Mouse (Mus musculus) forebrain, embryonic 16.5 days (tissue): ENCODE results near the gene Tmem214. TPM values are rescaled to one million over a fixed set of nuclear protein-coding genes. Genes with fewer than 3 reads are reported as not detected.

ENCODE experiments used
- ATAC-seq: fragments of 200-750 bp; cut with Nextera tagmentation; 2 replicates; pipeline ENCODE4 v1.8.0; 2017; ENCODE audit warnings: mild to moderate bottlenecking, moderate library complexity
- H3K27ac ChIP-seq: fragments of 300-500 bp; sonication (generic); 2 replicates; pipeline ENCODE4 v1.5.1; 2014; ENCODE audit warnings: low read length, control low read depth
- H3K27me3 ChIP-seq: fragments of 300-500 bp; sonication (generic); replicated peaks from 2 replicates; pipeline ENCODE4 v1.6.1; 2014; ENCODE audit warnings: low read length; ENCODE audit not compliant: control insufficient read depth, insufficient read depth
- H3K36me3 ChIP-seq: fragments of 300-500 bp; sonication (generic); 2 replicates; pipeline ENCODE4 v1.6.1; 2014; ENCODE audit not compliant: control insufficient read depth, insufficient read depth
- H3K4me1 ChIP-seq: fragments of 300-500 bp; sonication (generic); replicated peaks from 2 replicates; pipeline ENCODE4 v1.6.1; 2014; ENCODE audit warnings: low read length; ENCODE audit not compliant: control insufficient read depth, insufficient read depth
- H3K4me2 ChIP-seq: fragments of 300-500 bp; sonication (generic); 2 replicates; pipeline ENCODE4 v1.6.1; 2014; ENCODE audit warnings: mild to moderate bottlenecking, low read length, control low read depth
- H3K4me3 ChIP-seq: fragments of 300-500 bp; sonication (generic); replicated peaks from 2 replicates; pipeline ENCODE4 v1.5.1; 2014; ENCODE audit warnings: mild to moderate bottlenecking, low read length, control low read depth
- H3K9ac ChIP-seq: fragments of 300-500 bp; sonication (generic); replicated peaks from 2 replicates; pipeline ENCODE4 v1.6.1; 2014; ENCODE audit warnings: low read depth, low read length, control low read depth
- H3K9me3 ChIP-seq: fragments of 300-500 bp; sonication (generic); 2 replicates; pipeline ENCODE4 v1.6.1; 2016; ENCODE audit warnings: low read length; ENCODE audit not compliant: control insufficient read depth
- WGBS: fragments of 180-500 bp; shearing (Covaris S2); extraction: QIAGEN DNeasy Blood & Tissue Kit; methylation state at CpG from one replicate; pipeline ENCODE4 v1.1.7; 2014; 5-methylcytosine and 5-hydroxymethylcytosine counted together
- polyA plus RNA-seq: library from polyadenylated mRNA; unstranded; fragments of >200 nt; fragmentation: Nextera tagmentation; extraction: Ambion mirVana; gene quantifications from 2 replicates; pipeline ENCODE4 v1.2.1, GENCODE M21; 2015

Gene Tmem214
- polyA plus RNA-seq, 1 experiment from 2014 or later: 50.6 TPM

DNA sequence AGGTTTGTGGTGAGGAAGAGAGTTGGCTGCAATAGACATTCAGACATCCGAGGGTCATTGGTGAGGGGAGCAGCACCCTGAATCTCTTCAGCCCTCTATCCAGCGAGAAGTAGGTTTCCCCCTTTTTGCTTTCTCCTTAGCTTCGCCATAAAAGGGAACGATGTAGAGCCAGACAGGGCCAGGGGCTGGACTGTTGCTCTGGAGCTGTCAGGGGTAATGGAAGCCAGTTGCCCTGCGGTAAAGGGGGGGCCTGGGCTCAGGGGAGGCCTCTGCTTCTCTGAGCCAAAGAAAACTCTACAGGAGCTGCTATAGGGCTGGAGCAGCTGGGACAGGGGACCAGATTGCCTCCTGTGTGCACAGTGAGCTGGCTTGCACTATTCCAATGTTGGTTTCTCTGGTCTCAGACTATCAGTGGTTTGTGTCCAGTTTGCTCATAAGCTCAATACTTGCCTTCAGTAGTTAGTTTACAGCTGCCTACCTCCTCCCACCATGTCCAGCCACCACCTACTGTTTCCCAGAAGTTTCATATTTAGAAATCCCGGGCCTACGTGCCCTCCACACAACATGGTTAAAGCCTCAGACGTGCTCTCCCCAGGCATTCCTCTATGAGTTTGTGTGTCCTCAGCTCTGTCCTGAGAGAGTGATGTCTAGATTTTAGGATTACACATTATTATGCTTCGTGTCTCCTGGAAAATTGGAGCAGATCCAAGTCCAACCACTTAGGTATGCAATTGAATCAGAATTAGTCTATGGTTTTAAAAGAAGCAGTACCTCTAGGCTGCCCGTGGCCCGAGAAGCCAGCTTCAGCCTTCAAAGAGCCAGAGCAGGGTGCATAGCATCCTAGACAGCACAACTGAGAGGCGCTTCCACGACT is 40.9 kb downstream of the Tmem214 start:
- 55% methylated on average over 13 of the region's 13 CpGs for WGBS
- H3K9me3 ChIP-seq: no peaks in the 10 kb centered on the region
- ATAC-seq: no peak
- H3K36me3 ChIP-seq: peaks cover 6% of the 10 kb centered on the region
- H3K27ac ChIP-seq: no peak overlapping the region
- H3K27me3 ChIP-seq: no peaks in the 10 kb centered on the region
- H3K4me1 ChIP-seq: peaks cover 30% of the 10 kb centered on the region
- peak overlapping the region; percentile 88; the same call in 1 of the 2 replicates for H3K4me3 ChIP-seq
- H3K9ac ChIP-seq: peak overlapping the region; percentile 80
- H3K4me2 ChIP-seq: peak overlapping the region; percentile 97

DNA sequence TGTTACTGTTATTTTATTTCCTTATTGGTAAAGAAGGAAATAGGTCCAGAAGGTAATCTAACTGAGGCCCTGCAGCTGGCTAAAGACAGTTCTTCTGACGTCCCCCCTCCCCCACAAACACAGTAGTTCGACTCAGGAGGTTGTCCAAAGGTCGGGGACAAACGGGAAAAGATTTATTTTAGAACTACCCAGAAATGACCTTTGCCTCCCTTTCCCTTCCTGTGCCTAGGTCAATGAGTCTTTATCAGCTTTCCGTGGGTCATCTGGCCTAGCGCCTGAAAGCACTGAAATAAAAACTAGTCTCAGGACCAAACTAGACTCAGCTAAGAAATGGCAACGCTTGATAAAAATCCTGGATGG is 41.5 kb downstream of the Tmem214 start:
- peaks cover 4% of the 10 kb centered on the region for H3K36me3 ChIP-seq
- WGBS: 66% methylated on average over 7 of the region's 7 CpGs
- no peak for ATAC-seq
- no peak overlapping the region for H3K9ac ChIP-seq
- H3K9me3 ChIP-seq: no peaks in the 10 kb centered on the region
- H3K4me1 ChIP-seq: peaks cover 30% of the 10 kb centered on the region
- no peak overlapping the region for H3K4me3 ChIP-seq
- H3K27ac ChIP-seq: no peak overlapping the region
- no peak overlapping the region for H3K4me2 ChIP-seq
- H3K27me3 ChIP-seq: no peaks in the 10 kb centered on the region

DNA sequence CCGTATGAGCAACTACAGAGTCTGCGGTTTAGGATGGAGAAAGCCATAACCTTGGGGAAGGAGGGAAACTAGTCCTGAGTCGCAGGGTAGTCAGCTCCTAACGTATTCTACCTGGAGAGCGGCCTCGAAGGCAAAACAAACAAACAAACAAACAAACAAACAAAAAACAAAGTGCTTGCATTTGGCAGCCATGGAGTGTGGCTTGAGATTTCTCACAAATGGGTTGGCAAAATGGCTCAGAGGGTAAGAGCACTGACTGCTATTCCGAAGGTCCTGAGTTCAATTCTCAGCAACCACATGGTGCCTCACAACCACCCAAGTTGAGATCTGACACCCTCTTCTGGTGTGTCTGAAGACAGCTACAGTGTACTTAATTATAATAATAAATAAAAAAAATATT is 42.1 kb downstream of the Tmem214 start:
- 88% methylated on average over 7 of the region's 7 CpGs for WGBS
- H3K9ac ChIP-seq: no peak overlapping the region
- H3K4me1 ChIP-seq: peaks cover 30% of the 10 kb centered on the region
- no peaks in the 10 kb centered on the region for H3K9me3 ChIP-seq
- H3K4me2 ChIP-seq: no peak overlapping the region
- no peak overlapping the region for H3K27ac ChIP-seq
- H3K36me3 ChIP-seq: no peaks in the 10 kb centered on the region
- no peak for ATAC-seq
- H3K4me3 ChIP-seq: no peak overlapping the region
- no peaks in the 10 kb centered on the region for H3K27me3 ChIP-seq

DNA sequence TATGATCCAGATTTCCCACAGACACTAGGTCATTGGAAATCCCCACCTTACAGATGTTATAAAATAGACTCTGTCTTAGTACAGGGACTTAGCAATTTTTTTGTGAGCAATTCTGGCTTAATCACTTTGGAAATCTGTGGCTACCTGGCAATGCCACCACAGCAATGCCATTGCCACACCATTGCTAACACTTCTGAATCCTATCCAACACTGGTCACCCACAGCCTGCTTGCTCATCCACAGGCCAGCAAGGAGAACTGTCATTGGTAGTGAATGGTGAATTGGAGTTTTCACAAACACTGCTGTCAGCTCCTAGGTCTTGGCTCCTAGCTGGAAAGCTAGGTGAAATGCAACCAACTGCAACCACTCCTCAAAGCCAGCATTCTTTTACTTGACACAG is 42.7 kb downstream of the Tmem214 start:
- no peak overlapping the region for H3K9ac ChIP-seq
- no peak for ATAC-seq
- no peaks in the 10 kb centered on the region for H3K27me3 ChIP-seq
- H3K36me3 ChIP-seq: no peaks in the 10 kb centered on the region
- H3K27ac ChIP-seq: no peak overlapping the region
- no peak overlapping the region for H3K4me2 ChIP-seq
- H3K4me1 ChIP-seq: peaks cover 28% of the 10 kb centered on the region
- no peaks in the 10 kb centered on the region for H3K9me3 ChIP-seq
- no peak overlapping the region for H3K4me3 ChIP-seq

DNA sequence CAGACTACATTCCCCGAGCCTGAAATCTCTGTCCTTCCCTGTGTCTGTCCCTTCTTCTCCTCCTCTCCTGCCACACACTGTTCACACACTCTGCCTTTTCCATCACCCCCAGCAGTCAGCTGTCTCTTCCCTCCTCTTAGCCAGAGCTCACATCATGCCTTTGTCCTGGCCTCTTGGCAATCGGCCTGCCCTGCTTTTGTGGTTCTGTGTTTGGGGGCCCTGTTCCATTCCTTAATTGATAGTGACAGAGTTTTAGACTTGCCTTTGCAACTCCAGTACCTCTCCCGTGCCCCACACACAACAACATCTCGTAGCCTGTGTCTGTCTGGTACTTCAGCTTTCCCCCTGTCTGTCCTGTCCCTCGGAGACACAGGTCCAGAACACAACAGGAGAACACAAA is 44.3 kb downstream of the Tmem214 start:
- no peaks in the 10 kb centered on the region for H3K9me3 ChIP-seq
- peak overlapping the region; percentile 17; the same call in 1 of the 2 replicates for H3K27ac ChIP-seq
- no peak for ATAC-seq
- WGBS: 36% methylated on average over 5 of the region's 5 CpGs
- H3K4me1 ChIP-seq: peaks cover 20% of the 10 kb centered on the region
- no peaks in the 10 kb centered on the region for H3K27me3 ChIP-seq
- H3K9ac ChIP-seq: no peak overlapping the region
- H3K4me3 ChIP-seq: no peak overlapping the region
- H3K36me3 ChIP-seq: no peaks in the 10 kb centered on the region
- no peak overlapping the region for H3K4me2 ChIP-seq

DNA sequence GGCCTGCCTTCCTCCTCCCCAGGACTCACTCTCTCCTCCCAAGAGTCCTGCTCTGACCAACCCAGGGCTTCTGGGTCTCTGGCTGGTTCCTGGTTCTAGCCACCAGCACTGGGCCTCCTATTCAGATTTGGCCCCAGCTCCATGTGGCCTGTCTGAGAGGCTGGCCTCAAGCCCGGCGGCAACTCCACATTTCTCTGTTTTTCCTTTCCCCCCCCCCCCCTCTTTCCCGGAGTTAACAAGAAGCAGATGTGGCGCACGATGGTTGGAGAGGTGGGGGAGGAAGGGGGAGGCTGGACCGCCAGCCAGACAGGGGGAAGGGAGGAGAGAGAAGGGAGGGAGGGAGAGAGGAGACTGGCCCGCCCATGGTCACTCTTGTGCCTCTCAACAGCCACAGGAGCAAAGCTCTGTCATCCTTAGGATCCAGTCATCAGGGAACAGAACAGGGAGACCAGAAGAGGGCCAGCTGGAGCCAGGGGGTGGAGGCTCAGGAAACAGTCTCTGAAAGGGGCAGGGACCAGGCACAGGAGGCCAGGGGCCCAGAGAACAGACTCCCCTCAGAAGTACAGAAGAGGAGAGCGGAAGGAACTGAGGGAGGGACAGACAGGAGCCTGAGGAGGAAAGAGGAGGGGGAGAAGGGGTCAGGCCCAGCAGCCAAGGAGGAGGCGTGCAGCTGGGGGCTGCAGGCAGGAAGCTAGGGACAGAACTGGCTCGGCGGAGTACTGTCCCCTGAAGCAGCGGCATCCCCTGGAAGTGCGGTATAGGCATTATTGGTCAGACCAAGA is 45.4 kb downstream of the Tmem214 start, which contains the start of gene Emilin1:
Gene Emilin1 (plus strand): TSS at position 343 of the 782 bp plus-strand sequence.
- Histone ChIP-seq H3K27ac (peak within 1 kb of the TSS; percentile 26; the same call in 1 of the 2 replicates), H3K27me3 (no peaks in the 10 kb centered on the region), H3K36me3 (no peaks in the 10 kb centered on the region), H3K4me2 (no peak within 1 kb of the TSS; the same call in 1 of the 2 replicates), H3K9me3 (no peaks in the 10 kb centered on the region), H3K4me3 (no peak within 1 kb of the TSS), H3K9ac (no peak within 1 kb of the TSS), H3K4me1 (peaks cover 15% of the 10 kb centered on the region)
- ATAC-seq: no peak
- 31% methylated on average over 10 of the region's 13 CpGs for WGBS

DNA sequence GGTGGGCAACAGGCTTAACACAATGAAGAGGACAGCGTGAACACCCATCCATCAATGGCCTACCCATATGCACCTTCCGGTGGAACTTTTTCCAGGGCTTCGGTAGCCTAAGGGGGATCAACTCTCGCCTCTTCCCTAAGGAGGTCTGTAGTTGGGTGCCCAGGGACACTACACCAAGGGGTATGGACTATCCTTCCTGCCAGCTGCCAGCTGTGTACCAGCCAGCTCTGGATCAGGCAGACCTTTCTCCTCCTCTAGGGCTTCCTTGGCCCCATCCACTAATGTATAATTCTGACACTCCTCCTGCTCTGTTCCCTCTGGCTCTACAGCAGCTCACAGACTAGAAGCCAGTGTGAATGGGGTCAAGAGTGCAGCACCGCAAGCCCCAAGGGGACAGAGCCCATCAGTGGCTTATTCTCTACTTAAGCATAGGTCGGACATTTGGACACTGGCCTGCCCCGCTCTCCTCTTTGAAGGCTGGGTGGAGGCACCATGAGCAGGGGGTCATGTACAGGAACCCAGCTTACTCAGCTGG is 46.4 kb downstream of the Tmem214 start:
- Histone ChIP-seq H3K4me2 (no peak overlapping the region; the same call in 1 of the 2 replicates), H3K27ac (no peak overlapping the region), H3K9me3 (no peaks in the 10 kb centered on the region), H3K36me3 (no peaks in the 10 kb centered on the region), H3K9ac (no peak overlapping the region), H3K4me1 (peaks cover 11% of the 10 kb centered on the region), H3K4me3 (no peak overlapping the region), H3K27me3 (no peaks in the 10 kb centered on the region)
- WGBS: 90% methylated on average over 7 of the region's 7 CpGs
- ATAC-seq: no peak

DNA sequence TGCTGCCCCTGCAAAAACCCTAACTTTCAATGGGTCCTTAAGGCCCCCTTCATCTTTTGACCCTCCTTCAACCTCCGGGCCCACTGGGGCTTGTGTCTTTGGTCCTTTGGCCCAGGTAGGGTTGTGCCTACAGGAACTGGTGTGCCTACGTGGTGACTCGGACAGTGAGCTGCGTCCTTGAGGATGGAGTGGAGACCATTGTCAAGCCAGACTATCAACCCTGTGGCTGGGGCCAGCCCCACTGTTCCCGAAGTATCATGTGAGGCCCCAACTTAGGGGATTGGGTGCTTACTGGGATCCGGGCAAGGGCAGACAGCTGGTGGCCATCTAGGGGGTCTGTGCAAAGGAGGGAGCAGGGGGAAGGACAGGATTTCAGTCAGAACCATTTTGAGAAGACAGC is 47.0 kb downstream of the Tmem214 start:
- Histone ChIP-seq H3K9me3 (no peaks in the 10 kb centered on the region), H3K27me3 (no peaks in the 10 kb centered on the region), H3K4me2 (no peak overlapping the region), H3K4me1 (peaks cover 11% of the 10 kb centered on the region), H3K4me3 (no peak overlapping the region), H3K36me3 (no peaks in the 10 kb centered on the region), H3K27ac (no peak overlapping the region), H3K9ac (no peak overlapping the region)
- no peak for ATAC-seq
- WGBS: 81% methylated on average over 6 of the region's 6 CpGs

DNA sequence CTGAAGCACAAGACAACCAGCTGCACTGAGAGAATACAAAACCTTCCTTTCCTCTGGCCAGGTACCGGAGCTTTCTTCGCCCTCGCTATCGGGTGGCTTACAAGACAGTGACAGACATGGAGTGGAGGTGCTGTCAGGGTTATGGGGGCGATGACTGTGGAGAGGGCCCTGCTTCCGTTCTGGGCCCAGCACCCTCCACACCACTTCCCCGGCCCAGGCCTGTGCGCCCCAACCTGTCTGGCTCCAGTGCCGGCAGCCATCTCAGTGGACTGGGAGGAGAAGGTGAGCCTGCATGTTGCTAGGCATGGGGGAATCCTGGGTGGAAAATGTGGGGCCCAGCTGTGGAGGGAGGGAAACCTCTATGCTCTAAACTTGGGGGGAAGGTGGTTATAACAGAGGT is 47.6 kb downstream of the Tmem214 start:
- WGBS: 69% methylated on average over 9 of the region's 9 CpGs
- no peaks in the 10 kb centered on the region for H3K27me3 ChIP-seq
- H3K27ac ChIP-seq: no peak overlapping the region
- H3K4me2 ChIP-seq: no peak overlapping the region
- no peak overlapping the region for H3K9ac ChIP-seq
- H3K9me3 ChIP-seq: no peaks in the 10 kb centered on the region
- ATAC-seq: peak; percentile 23
- no peak overlapping the region for H3K4me3 ChIP-seq
- H3K36me3 ChIP-seq: no peaks in the 10 kb centered on the region
- H3K4me1 ChIP-seq: peaks cover 13% of the 10 kb centered on the region
